Mouse (Mus musculus): ENCODE measurements around the gene Nuak2. TPM values are rescaled to one million over a fixed set of nuclear protein-coding genes. Genes with fewer than 3 reads are reported as not detected.

Gene Nuak2
- total and polyA plus RNA-seq, 2 experiments from 2014 or later = 4.4 to 6.8 TPM

DNA sequence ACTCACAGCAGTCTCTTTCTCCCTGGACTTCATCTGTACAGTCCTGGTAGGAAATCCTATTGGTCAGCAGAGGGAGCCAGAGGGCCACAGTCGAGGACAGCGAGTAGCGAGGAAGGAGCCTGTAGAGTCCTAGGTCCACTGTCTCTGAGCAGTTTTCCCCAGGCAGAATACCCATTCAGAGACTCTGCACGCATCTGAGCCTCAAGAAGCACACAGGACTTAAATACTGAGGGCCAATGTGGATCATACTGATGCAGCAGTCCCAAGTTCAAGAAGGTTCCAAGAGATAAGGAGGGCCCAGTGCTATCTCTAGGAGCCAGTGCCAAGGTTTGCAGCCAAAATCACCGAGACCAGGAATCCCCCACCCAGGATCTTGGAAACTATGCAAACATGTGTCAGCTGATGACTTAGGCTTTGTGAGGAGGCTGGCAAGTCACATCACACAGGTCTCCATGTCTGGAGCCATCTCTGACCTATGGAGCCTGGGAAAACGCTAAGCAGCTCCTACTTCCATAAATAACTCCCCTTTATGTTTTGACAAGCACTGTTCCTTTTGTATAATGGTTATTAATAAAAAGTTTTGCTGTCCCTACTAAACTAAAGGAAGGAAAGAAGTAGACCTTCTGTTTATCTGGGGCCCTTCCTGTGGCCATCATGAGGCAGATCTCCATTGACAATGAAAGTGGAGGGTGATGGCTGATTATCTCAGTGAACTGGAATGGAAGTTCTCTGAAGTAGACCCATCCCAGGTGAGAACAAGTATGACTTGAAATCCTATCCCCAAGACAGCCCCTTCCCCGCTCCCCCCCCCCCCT, 52.0 kb downstream of the Nuak2 start:
- H3K36me3 ChIP-seq (ENCODE audit: insufficient read depth) = peaks cover 8% of the 10 kb centered on the region
- H3K4me2 ChIP-seq (ENCODE audit: low read depth) = no peak overlapping the region
- H3K4me3 ChIP-seq (ENCODE audit: low read depth, low read length) = no peak overlapping the region
- H3K4me1 ChIP-seq (ENCODE audit: insufficient read depth) = peaks cover 4% of the 10 kb centered on the region; the same call in 1 of the 2 replicates
- no peaks in the 10 kb centered on the region for H3K27me3 ChIP-seq (ENCODE audit: insufficient read depth, low read length)
- TF ChIP-seq CTCF (IDR thresholded peaks at IDR 0.05; ENCODE audit: low read depth) = peak; percentile 91
- H3K9ac ChIP-seq = no peak overlapping the region; the same call in 1 of the 2 replicates
- peak; percentile 86 for ATAC-seq
- WGBS = 33% methylated on average over 7 of the region's 7 CpGs
- no peaks in the 10 kb centered on the region for H3K9me3 ChIP-seq (ENCODE audit: low read length)
- DNase-seq = peak; percentile 87
- H3K27ac ChIP-seq (ENCODE audit: low read depth, low read length) = no peak overlapping the region

DNA sequence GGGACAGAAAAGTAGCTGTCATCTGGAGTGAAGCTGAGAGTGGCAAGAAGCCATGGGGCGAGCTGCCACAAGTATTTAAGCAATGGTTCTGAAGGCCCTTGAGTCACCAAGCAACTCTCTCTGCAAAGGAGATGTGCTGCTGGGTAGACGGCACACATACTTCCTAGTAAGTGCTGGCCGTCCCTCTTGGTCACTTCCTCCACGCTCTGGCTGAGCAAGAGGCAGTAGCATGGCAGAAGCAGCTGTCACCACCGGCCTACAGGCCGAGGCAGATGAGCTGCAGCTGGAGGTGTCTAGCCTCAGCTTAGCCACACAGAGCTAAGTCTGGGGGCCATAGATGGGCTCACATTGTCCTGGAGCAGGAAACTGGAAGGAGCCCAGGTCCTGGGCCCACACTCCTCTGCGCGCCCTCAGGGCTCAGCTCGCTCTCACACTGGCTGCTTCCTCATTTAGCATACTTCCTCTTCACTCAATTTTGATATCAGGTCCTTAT, 54.8 kb downstream of the Nuak2 start:
- H3K36me3 ChIP-seq (ENCODE audit: insufficient read depth) = peaks cover 4% of the 10 kb centered on the region
- no peaks in the 10 kb centered on the region for H3K27me3 ChIP-seq (ENCODE audit: insufficient read depth, low read length)
- 0 out of 2 replicates have a peak overlapping the region, but pooled peaks have one; percentile 15 for H3K27ac ChIP-seq (ENCODE audit: low read depth, low read length)
- no peak overlapping the region for H3K9ac ChIP-seq
- no peaks in the 10 kb centered on the region for H3K9me3 ChIP-seq (ENCODE audit: low read length)
- no peak overlapping the region for H3K4me2 ChIP-seq (ENCODE audit: low read depth)
- no peak for ATAC-seq
- no peak for DNase-seq
- 76% methylated on average over 9 of the region's 9 CpGs for WGBS
- H3K4me1 ChIP-seq (ENCODE audit: insufficient read depth) = peaks cover 14% of the 10 kb centered on the region; the same call in 1 of the 2 replicates
- H3K4me3 ChIP-seq (ENCODE audit: low read depth, low read length) = no peak overlapping the region
- TF ChIP-seq CTCF (IDR thresholded peaks at IDR 0.05; ENCODE audit: low read depth) = no peak

DNA sequence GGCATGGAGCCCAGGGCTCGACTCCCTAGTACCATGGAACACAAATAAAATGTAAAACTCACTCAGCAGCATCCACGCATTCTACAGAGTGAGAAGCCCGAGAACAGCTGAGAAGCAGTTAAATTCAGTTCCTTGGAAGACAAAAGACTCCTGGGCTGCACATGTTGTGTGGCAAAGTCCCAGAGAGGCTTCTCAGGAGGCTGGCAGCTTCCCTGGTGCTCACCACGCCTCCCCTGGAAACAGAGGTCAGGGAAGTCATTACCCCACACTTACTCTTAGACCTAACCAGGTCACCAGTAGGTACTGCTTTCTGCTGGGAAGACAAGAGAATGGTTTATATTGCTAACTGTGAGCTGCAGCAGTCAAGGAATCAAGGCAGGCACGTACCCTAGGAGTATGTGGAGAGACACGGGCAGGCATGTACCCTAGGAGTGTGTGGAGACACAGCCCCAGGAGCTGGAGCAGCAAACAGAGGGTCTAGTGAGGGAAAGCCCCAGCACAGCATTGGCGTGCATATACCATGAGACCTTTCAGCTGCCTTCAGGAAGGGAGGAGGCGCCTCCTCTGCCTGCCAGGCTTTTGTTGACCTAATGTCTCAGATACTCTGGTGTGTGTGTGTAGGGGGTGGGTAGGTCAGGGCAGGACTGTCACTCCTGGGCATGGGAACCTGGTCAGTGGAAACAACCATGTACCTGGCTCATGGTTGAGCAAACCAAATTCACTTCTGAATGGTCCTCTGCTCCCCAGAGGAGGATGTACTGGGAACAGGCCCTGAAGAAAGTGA, 55.6 kb downstream of the Nuak2 start:
- no peaks in the 10 kb centered on the region for H3K27me3 ChIP-seq (ENCODE audit: insufficient read depth, low read length)
- 47% methylated on average over 8 of the region's 8 CpGs for WGBS
- ATAC-seq = no peak
- no peak overlapping the region for H3K9ac ChIP-seq
- H3K4me3 ChIP-seq (ENCODE audit: low read depth, low read length) = no peak overlapping the region
- H3K4me2 ChIP-seq (ENCODE audit: low read depth) = no peak overlapping the region
- no peaks in the 10 kb centered on the region for H3K9me3 ChIP-seq (ENCODE audit: low read length)
- H3K27ac ChIP-seq (ENCODE audit: low read depth, low read length) = peak overlapping the region; percentile 69
- TF ChIP-seq CTCF (IDR thresholded peaks at IDR 0.05; ENCODE audit: low read depth) = no peak
- no peak for DNase-seq
- peaks cover 4% of the 10 kb centered on the region for H3K36me3 ChIP-seq (ENCODE audit: insufficient read depth)
- H3K4me1 ChIP-seq (ENCODE audit: insufficient read depth) = peaks cover 14% of the 10 kb centered on the region; the same call in 1 of the 2 replicates

DNA sequence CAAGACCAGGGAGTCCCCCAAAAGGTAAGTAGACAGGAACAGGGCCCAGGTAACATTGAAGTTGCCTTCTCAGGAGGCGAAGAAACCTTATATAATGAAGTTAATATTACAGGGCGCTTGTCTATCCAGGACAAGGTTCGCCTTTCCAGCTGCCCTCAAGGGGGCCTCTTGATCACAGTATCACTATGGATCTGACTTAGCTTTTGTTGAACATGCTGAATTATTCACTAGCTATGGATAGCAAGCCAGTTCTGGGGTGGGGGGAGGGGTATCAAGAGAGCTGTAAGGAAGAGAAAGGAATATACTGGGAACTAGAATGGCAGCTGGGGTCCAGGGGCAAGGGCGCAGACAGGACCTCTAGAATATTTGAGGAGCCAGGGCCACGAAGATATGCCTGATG, 56.4 kb downstream of the Nuak2 start:
- peaks cover 12% of the 10 kb centered on the region for H3K36me3 ChIP-seq (ENCODE audit: insufficient read depth)
- peaks cover 14% of the 10 kb centered on the region; the same call in 1 of the 2 replicates for H3K4me1 ChIP-seq (ENCODE audit: insufficient read depth)
- H3K9me3 ChIP-seq (ENCODE audit: low read length) = no peaks in the 10 kb centered on the region
- 73% methylated on average over 5 of the region's 5 CpGs for WGBS
- H3K4me3 ChIP-seq (ENCODE audit: low read depth, low read length) = no peak overlapping the region
- peak; percentile 13; the same call in 1 of the 2 replicates for TF ChIP-seq CTCF (IDR thresholded peaks at IDR 0.05; ENCODE audit: low read depth)
- DNase-seq = no peak
- H3K27ac ChIP-seq (ENCODE audit: low read depth, low read length) = 0 out of 2 replicates have a peak overlapping the region, but pooled peaks have one; percentile 69
- H3K4me2 ChIP-seq (ENCODE audit: low read depth) = no peak overlapping the region
- H3K9ac ChIP-seq = no peak overlapping the region
- no peaks in the 10 kb centered on the region for H3K27me3 ChIP-seq (ENCODE audit: insufficient read depth, low read length)
- no peak for ATAC-seq

DNA sequence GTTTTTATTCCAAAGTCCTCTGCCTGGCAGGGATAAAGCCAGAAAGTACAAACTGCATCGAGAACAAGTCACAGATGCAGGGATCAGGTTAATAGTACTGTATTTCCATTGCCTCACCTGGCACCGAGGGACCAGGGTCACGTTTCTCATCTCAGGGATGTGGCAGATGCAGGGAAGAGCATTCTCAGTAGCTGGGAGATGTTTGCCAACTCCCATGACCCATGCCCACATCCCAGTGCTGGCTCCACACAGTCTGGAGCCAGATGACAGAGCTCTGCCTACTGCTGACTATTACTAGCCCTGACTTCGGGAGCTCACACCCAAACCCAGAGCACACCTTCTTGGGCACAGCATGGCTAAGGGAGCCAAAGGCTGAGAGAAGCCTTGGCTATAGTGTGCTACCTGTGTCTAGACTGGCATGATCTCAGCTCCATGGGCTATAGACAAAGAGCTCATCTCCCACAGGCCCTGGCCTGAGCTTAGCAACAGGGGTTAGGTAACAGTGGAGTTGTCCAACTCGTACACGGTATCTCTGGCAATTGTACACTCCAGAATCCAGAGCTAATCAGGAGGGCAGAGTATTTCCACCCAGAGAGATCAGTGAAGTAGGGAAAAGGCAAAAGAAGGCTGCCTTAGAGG, 57.1 kb downstream of the Nuak2 start:
- ATAC-seq (no peak), DNase-seq (no peak)
- Histone ChIP-seq H3K4me2 (ENCODE audit: low read depth) (no peak overlapping the region), H3K4me3 (ENCODE audit: low read depth, low read length) (no peak overlapping the region), H3K4me1 (ENCODE audit: insufficient read depth) (peaks cover 14% of the 10 kb centered on the region; the same call in 1 of the 2 replicates), H3K27ac (ENCODE audit: low read depth, low read length) (0 out of 2 replicates have a peak overlapping the region, but pooled peaks have one; percentile 29), H3K9ac (no peak overlapping the region), H3K27me3 (ENCODE audit: insufficient read depth, low read length) (no peaks in the 10 kb centered on the region), H3K9me3 (ENCODE audit: low read length) (no peaks in the 10 kb centered on the region), H3K36me3 (ENCODE audit: insufficient read depth) (peaks cover 19% of the 10 kb centered on the region)
- WGBS = 78% methylated on average over 6 of the region's 6 CpGs
- TF ChIP-seq CTCF (IDR thresholded peaks at IDR 0.05; ENCODE audit: low read depth) = no peak

DNA sequence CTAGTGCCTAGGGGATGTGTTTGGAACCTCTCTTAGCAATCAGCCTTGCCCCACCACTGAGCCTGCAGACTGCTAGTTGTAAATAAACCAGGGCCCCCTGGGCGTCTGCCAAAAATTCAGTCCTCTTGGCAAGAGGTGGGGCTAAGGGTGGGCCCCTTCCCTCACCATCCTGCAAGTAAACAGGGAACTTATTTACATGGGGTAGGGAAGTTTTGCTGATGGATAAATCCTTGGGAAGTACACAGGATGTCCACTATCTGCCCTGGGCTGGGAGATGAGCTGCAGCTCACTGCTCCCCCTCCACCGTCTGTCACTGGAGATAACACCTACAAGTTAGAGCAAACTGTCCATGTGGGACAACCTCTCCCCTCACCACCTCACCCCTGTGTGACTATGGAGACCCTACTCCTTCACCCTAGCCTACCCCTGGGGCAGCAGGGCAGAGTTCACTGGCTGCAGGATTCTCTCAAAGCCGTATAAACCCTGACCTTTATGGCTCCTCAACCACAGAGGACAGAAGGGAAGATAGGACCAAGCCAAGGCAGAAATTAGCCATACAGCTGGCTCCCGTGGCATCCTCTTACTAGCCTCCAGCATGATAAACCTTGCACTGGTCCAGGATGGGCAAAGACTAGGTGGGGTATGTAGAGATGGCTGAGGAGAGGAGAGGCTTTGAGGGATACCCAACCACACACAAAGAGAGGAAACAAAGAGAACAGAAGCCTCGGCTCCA, 58.4 kb downstream of the Nuak2 start:
- Histone ChIP-seq H3K4me3 (ENCODE audit: low read depth, low read length) (no peak overlapping the region), H3K27me3 (ENCODE audit: insufficient read depth, low read length) (no peaks in the 10 kb centered on the region), H3K9ac (no peak overlapping the region), H3K4me2 (ENCODE audit: low read depth) (no peak overlapping the region), H3K36me3 (ENCODE audit: insufficient read depth) (peaks cover 28% of the 10 kb centered on the region), H3K4me1 (ENCODE audit: insufficient read depth) (peaks cover 14% of the 10 kb centered on the region; the same call in 1 of the 2 replicates), H3K27ac (ENCODE audit: low read depth, low read length) (peak overlapping the region; percentile 31), H3K9me3 (ENCODE audit: low read length) (no peaks in the 10 kb centered on the region)
- TF ChIP-seq CTCF (IDR thresholded peaks at IDR 0.05; ENCODE audit: low read depth) = no peak
- WGBS = 32% methylated on average over 5 of the region's 5 CpGs
- ATAC-seq (peak; percentile 23; the same call in 1 of the 2 replicates), DNase-seq (peak; percentile 63)
